Comparison of ENCODE assay signal across 7 mouse cellular contexts in the genomic region with DNA sequence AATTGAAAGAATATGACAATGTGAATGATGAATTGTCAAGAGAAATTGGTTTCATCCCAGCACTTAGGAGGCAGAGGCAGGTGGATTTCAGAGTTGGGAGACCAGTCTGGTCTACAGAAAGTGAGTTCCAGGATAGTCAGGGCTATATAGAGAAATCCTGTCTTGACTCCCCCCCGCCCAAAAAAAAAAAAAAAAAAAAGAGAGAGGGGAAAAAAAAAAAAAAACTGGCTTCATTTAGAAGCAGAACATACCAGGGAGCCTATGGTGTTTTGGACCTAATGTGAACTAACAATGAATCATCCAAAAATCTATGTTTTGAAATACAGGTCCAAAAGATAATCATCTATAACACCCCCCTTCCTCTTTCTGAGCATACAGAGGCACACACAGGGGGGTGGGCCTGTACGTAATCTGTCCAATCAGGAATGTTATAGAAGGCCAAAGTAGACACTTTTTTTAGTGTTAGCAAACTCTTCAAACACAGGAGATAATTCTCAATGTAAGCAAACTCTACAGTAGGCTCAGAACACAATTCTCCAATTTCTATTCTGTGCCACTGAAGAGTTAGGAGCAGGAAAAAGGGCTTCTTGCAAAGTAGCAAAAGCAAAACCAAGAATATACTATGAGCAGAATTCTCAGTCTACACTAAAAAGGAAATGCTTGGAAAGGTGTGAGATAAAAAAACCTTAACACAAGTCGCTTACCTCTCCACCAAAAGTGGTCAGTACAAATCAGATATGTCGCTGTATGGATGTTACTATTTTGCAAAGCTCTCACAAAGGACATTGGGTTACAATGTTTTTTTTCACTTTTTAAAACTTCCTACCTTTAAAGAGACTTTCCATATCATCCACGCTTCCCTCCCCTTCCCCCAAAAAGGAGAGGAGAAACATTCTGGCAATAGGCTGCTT. TPM values are rescaled to one million over a fixed set of nuclear protein-coding genes. Genes with fewer than 3 reads are reported as not detected.
DNase-seq lines count a peak whose midpoint lies in the region; ATAC-seq and TF ChIP-seq lines count a peak whose summit lies in the region.

No protein-coding gene starts in this region.

- H3K4me3 ChIP-seq in megakaryocyte, embryonic 14.5 days (replicated peaks) = peak overlapping the region; percentile 98
- peak overlapping the region; percentile 90 for H3K4me3 ChIP-seq in forebrain, embryonic 14.5 days (ENCODE audit: low read depth, low read length)
- peak overlapping the region; percentile 98 for H3K4me3 ChIP-seq in liver, embryonic 12.5 days
- peak overlapping the region; percentile 86; the same call in 1 of the 2 replicates for H3K4me3 ChIP-seq in stomach, postnatal 0 days (ENCODE audit: low read depth, low read length)

- no peak overlapping the region for H3K27ac ChIP-seq in forebrain, embryonic 14.5 days (ENCODE audit: low read depth, low read length)
- H3K27ac ChIP-seq in liver, embryonic 12.5 days = peak overlapping the region; percentile 75
- H3K27ac ChIP-seq in stomach, postnatal 0 days (replicated peaks) = no peak overlapping the region

- peak overlapping the region; percentile 67 for H3K9ac ChIP-seq in forebrain, embryonic 14.5 days (ENCODE audit: low read length)
- H3K9ac ChIP-seq in liver, embryonic 12.5 days = peak overlapping the region; percentile 97
- no peak overlapping the region for H3K9ac ChIP-seq in stomach, postnatal 0 days (ENCODE audit: low read length)

- no peak for TF ChIP-seq CTCF in stomach, postnatal 0 days (IDR thresholded peaks at IDR 0.05; ENCODE audit: low read depth)

- intact Hi-C loops in left cerebral cortex, postnatal 10 days (cut with DNase I) = no loop called here

- H3K9me3 ChIP-seq in megakaryocyte, embryonic 14.5 days = no peaks in the 10 kb centered on the region
- no peaks in the 10 kb centered on the region for H3K9me3 ChIP-seq in forebrain, embryonic 14.5 days (replicated peaks; ENCODE audit: control insufficient read depth, low read length)
- H3K9me3 ChIP-seq in liver, embryonic 12.5 days (replicated peaks) = no peaks in the 10 kb centered on the region
- H3K9me3 ChIP-seq in stomach, postnatal 0 days (ENCODE audit: control insufficient read depth, low read length) = no peaks in the 10 kb centered on the region

- 59% methylated on average over 5 of the region's 5 CpGs for WGBS in forebrain, embryonic 14.5 days
- 29% methylated on average over 5 of the region's 5 CpGs for WGBS in liver, embryonic 12.5 days (ENCODE audit: insufficient replicate concordance)
- WGBS in stomach, postnatal 0 days = 48% methylated on average over 5 of the region's 5 CpGs

- H3K4me1 ChIP-seq in megakaryocyte, embryonic 14.5 days = peaks cover 72% of the 10 kb centered on the region
- peaks cover 19% of the 10 kb centered on the region; the same call in 1 of the 2 replicates for H3K4me1 ChIP-seq in forebrain, embryonic 14.5 days (ENCODE audit: control insufficient read depth, insufficient read depth, low read length)
- H3K4me1 ChIP-seq in liver, embryonic 12.5 days = peaks cover 75% of the 10 kb centered on the region
- no peaks in the 10 kb centered on the region for H3K4me1 ChIP-seq in stomach, postnatal 0 days (replicated peaks; ENCODE audit: control insufficient read depth, insufficient read depth)

- H3K27me3 ChIP-seq in megakaryocyte, embryonic 14.5 days (replicated peaks) = no peaks in the 10 kb centered on the region
- no peaks in the 10 kb centered on the region for H3K27me3 ChIP-seq in forebrain, embryonic 14.5 days (replicated peaks; ENCODE audit: control insufficient read depth, insufficient read depth, low read length)
- H3K27me3 ChIP-seq in liver, embryonic 12.5 days (replicated peaks) = no peaks in the 10 kb centered on the region
- H3K27me3 ChIP-seq in stomach, postnatal 0 days (ENCODE audit: control insufficient read depth, insufficient read depth, low read length) = no peaks in the 10 kb centered on the region

- TF ChIP-seq EP300 in stomach, postnatal 0 days (optimal IDR thresholded peaks at IDR 0.05) = no peak

- no peak for DNase-seq in forebrain, embryonic 14.5 days (ENCODE audit: low spot score)
- no peak for DNase-seq in stomach, postnatal 0 days (ENCODE audit: low spot score)
- DNase-seq in thymus, postnatal 4 days = no peak
- no peak for DNase-seq in left cerebral cortex, postnatal 10 days (ENCODE audit: extremely low spot score in 1 of 2, low spot score in 2 of 2)

- peak overlapping the region; percentile 86 for H3K4me2 ChIP-seq in forebrain, embryonic 14.5 days (ENCODE audit: low read length)
- H3K4me2 ChIP-seq in liver, embryonic 12.5 days = peak overlapping the region; percentile 92
- peak overlapping the region; percentile 77 for H3K4me2 ChIP-seq in stomach, postnatal 0 days (replicated peaks; ENCODE audit: low read depth)

- H3K36me3 ChIP-seq in megakaryocyte, embryonic 14.5 days (replicated peaks; ENCODE audit: low read length) = peaks cover 55% of the 10 kb centered on the region
- H3K36me3 ChIP-seq in forebrain, embryonic 14.5 days (ENCODE audit: control insufficient read depth, insufficient read depth, low read length) = peaks cover 55% of the 10 kb centered on the region
- H3K36me3 ChIP-seq in liver, embryonic 12.5 days = peaks cover 58% of the 10 kb centered on the region
- H3K36me3 ChIP-seq in stomach, postnatal 0 days (ENCODE audit: control insufficient read depth, insufficient read depth, low read length) = peaks cover 17% of the 10 kb centered on the region

- no peak for ATAC-seq in megakaryocyte, adult 5-6 weeks (ENCODE audit: poor library complexity, severe bottlenecking)
- no peak for ATAC-seq in forebrain, embryonic 14.5 days
- ATAC-seq in liver, embryonic 12.5 days = no peak
- no peak for ATAC-seq in stomach, postnatal 0 days (ENCODE audit: low FRiP score, low TSS enrichment)

RNA-seq across cellular contexts. Expression of a gene that starts 1.7 kb away (rescaled TPM):
- polyA plus RNA-seq in megakaryocyte, embryonic 14.5 days (2012; ENCODE audit: insufficient read depth, low replicate concordance) = 10.2 TPM in 2 replicates
- total RNA-seq in megakaryocyte, adult 5-6 weeks (2015) = 86.9 and 93.7 TPM in 2 replicates
- 196 and 233 TPM in 2 replicates for total RNA-seq in megakaryocyte, adult 5-6 weeks (2017)
- 41.7 and 41.9 TPM in 2 replicates for polyA plus RNA-seq in forebrain, embryonic 14.5 days (2014; fragmentation: Nextera tagmentation; extraction: Ambion mirVana)
- polyA plus RNA-seq in liver, embryonic 12.5 days (2016; fragmentation: Nextera tagmentation; extraction: Ambion mirVana) = 38.5 and 39.3 TPM in 2 replicates
- 18.5 and 19.2 TPM in 2 replicates for polyA plus RNA-seq in stomach, postnatal 0 days (2015; fragmentation: Nextera tagmentation; extraction: Ambion mirVana)
- total RNA-seq in left cerebral cortex, postnatal 10 days (2021) = 100 to 1,000 TPM; 121 to 122 TPM

RNA-seq across cellular contexts. Expression of a gene that starts 34.7 kb away (rescaled TPM):
- 99.9 and 349 TPM in 2 replicates for polyA plus RNA-seq in megakaryocyte, embryonic 14.5 days (2012; ENCODE audit: insufficient read depth, low replicate concordance)
- 16.0 and 17.6 TPM in 2 replicates for total RNA-seq in megakaryocyte, adult 5-6 weeks (2015)
- total RNA-seq in megakaryocyte, adult 5-6 weeks (2017) = 13.6 and 17.2 TPM in 2 replicates
- polyA plus RNA-seq in forebrain, embryonic 14.5 days (2014; fragmentation: Nextera tagmentation; extraction: Ambion mirVana) = 4.8 and 5.4 TPM in 2 replicates
- 3.6 and 4.0 TPM in 2 replicates for polyA plus RNA-seq in liver, embryonic 12.5 days (2016; fragmentation: Nextera tagmentation; extraction: Ambion mirVana)
- 1.8 and 2.4 TPM in 2 replicates for polyA plus RNA-seq in stomach, postnatal 0 days (2015; fragmentation: Nextera tagmentation; extraction: Ambion mirVana)
- 10 to 100 TPM; 52.4 to 53.7 TPM for total RNA-seq in left cerebral cortex, postnatal 10 days (2021)

Comparison
In these comparisons a context has a peak if more than half of its experiments do, and no peak if none do; other contexts are left out.
1. RNA of a gene that starts 34.7 kb away (polyA plus RNA-seq): 99.9 to 349 TPM in megakaryocyte, embryonic 14.5 days; 4.8 to 5.4 TPM in forebrain, embryonic 14.5 days, 3.6 to 4.0 TPM in liver, embryonic 12.5 days and 1.8 to 2.4 TPM in stomach, postnatal 0 days; every median in the first group is over 10 times any median in the second.
2. Peak in every context shown above with its lines, with median percentiles within 50 percentile points of each other: H3K4me3 ChIP-seq and H3K4me2 ChIP-seq.